Mouse (Mus musculus): ENCODE results near the gene Itln1. TPM values are rescaled to one million over a fixed set of nuclear protein-coding genes. Genes with fewer than 3 reads are reported as not detected.
"Not testable (repeated sequence)": the region's sequence is repeated elsewhere in the genome, so short reads cannot be mapped to it uniquely, and the experiment has no call there.

Itln1 gene
- polyA plus RNA-seq, 1 experiment from 2014 or later = not detected

GRCm38 (mm10) chr1:171477758-171478545, 57.1 kb downstream of the Itln1 start:
- Histone ChIP-seq H3K4me3 (ENCODE audit: low read depth, low read length) (peak overlapping the region; percentile 33), H3K27ac (replicated peaks; ENCODE audit: low read depth, low read length) (peak overlapping the region; percentile 77), H3K36me3 (ENCODE audit: control insufficient read depth, insufficient read depth, low read length) (no peaks in the 10 kb centered on the region), H3K4me2 (ENCODE audit: low read depth, low read length) (peak overlapping the region; percentile 43), H3K27me3 (replicated peaks; ENCODE audit: control insufficient read depth, insufficient read depth, low read length) (no peaks in the 10 kb centered on the region), H3K9me3 (ENCODE audit: control insufficient read depth, low read length) (peaks cover 3% of the 10 kb centered on the region), H3K4me1 (ENCODE audit: control insufficient read depth, insufficient read depth, low read length) (no peaks in the 10 kb centered on the region), H3K9ac (ENCODE audit: low read depth, low read length) (peak overlapping the region; percentile 42; the same call in 1 of the 2 replicates)
- peak; percentile 94 for ATAC-seq (ENCODE audit: low read depth)
- 55% methylated on average over 25 of the region's 27 CpGs for WGBS
- peak; percentile 85 for DNase-seq (ENCODE audit: low spot score)

- 70% methylated on average over 8 of the region's 8 CpGs for WGBS
- Histone ChIP-seq H3K4me1 (ENCODE audit: control insufficient read depth, insufficient read depth, low read length) (no peaks in the 10 kb centered on the region), H3K4me2 (ENCODE audit: low read depth, low read length) (no peak overlapping the region), H3K36me3 (ENCODE audit: control insufficient read depth, insufficient read depth, low read length) (no peaks in the 10 kb centered on the region), H3K27ac (replicated peaks; ENCODE audit: low read depth, low read length) (peak overlapping the region; percentile 77; the same call in 1 of the 2 replicates), H3K9ac (ENCODE audit: low read depth, low read length) (no peak overlapping the region), H3K9me3 (ENCODE audit: control insufficient read depth, low read length) (no peaks in the 10 kb centered on the region), H3K4me3 (ENCODE audit: low read depth, low read length) (no peak overlapping the region), H3K27me3 (replicated peaks; ENCODE audit: control insufficient read depth, insufficient read depth, low read length) (no peaks in the 10 kb centered on the region)
- no peak for ATAC-seq (ENCODE audit: low read depth)
- no peak for DNase-seq (ENCODE audit: low spot score)
These were observed 58.0 kb downstream of the Itln1 start for GRCm38 (mm10) chr1:171477123-171477522.

DNA sequence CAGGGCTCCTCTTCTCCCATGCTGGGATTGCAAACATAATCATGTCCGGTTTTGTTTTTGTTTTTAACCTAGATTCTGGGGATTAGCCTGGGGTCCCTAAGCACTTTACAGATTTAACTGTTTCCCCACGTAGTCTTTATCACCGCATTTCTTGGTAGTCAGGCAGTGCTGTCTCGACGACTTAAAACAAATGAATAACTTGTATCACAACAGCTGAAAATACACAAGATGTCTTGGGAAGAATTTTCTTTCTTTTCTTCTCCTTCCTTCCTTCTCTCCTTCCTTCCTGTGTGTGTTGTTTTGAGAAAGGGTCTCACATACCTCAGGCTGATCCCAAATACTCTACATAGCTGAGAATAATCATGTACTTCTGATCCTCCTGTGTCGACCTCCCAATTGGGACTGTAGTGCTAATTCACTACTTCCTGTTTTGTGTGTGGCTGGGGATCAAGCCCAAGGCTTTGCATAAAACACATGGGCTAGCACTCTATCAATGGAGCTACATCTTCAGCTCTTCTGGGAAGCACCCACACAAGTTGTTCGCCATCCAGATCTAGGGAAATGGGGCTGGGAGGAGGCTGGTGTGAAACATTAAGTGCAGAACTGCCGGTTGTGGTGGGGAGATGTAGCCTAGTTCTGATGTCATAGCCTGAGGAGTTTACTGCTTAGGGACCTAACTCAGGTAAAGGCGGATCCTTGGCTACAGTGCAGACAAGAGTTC, 61.0 kb downstream of the Itln1 start:
- no peak overlapping the region for H3K4me2 ChIP-seq (ENCODE audit: low read depth, low read length)
- no peaks in the 10 kb centered on the region for H3K9me3 ChIP-seq (ENCODE audit: control insufficient read depth, low read length)
- no peak for DNase-seq (ENCODE audit: low spot score)
- H3K9ac ChIP-seq (ENCODE audit: low read depth, low read length) = no peak overlapping the region
- 68% methylated on average over 9 of the region's 9 CpGs for WGBS
- no peak overlapping the region for H3K4me3 ChIP-seq (ENCODE audit: low read depth, low read length)
- no peak for ATAC-seq (ENCODE audit: low read depth)
- H3K27ac ChIP-seq (replicated peaks; ENCODE audit: low read depth, low read length) = no peak overlapping the region
- no peaks in the 10 kb centered on the region for H3K36me3 ChIP-seq (ENCODE audit: control insufficient read depth, insufficient read depth, low read length)
- H3K4me1 ChIP-seq (ENCODE audit: control insufficient read depth, insufficient read depth, low read length) = no peaks in the 10 kb centered on the region
- H3K27me3 ChIP-seq (replicated peaks; ENCODE audit: control insufficient read depth, insufficient read depth, low read length) = no peaks in the 10 kb centered on the region

DNA sequence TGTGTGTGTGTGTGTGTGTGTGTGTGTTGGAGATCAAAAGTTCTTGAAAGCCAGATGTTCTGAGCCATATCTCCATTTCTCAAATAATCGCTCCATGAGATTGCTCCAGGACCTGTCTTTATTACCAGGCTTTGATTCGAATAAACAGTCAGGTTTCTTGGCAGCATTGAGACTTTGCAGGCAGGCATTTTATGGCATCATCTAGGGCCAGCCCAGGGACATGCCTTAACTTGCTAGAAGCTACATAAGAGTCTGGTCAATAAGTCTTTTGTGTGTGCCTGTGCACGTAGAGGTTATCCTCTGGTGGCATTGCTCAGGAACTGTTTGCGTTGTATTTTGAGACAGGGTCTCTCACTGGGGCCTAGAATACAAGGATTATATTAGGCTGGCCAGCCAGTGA, 61.6 kb downstream of the Itln1 start:
- 64% methylated on average over 4 of the region's 4 CpGs for WGBS
- Histone ChIP-seq H3K9ac (ENCODE audit: low read depth, low read length) (no peak overlapping the region), H3K27me3 (replicated peaks; ENCODE audit: control insufficient read depth, insufficient read depth, low read length) (no peaks in the 10 kb centered on the region), H3K36me3 (ENCODE audit: control insufficient read depth, insufficient read depth, low read length) (no peaks in the 10 kb centered on the region), H3K4me3 (ENCODE audit: low read depth, low read length) (no peak overlapping the region), H3K4me2 (ENCODE audit: low read depth, low read length) (no peak overlapping the region), H3K9me3 (ENCODE audit: control insufficient read depth, low read length) (no peaks in the 10 kb centered on the region), H3K4me1 (ENCODE audit: control insufficient read depth, insufficient read depth, low read length) (no peaks in the 10 kb centered on the region), H3K27ac (replicated peaks; ENCODE audit: low read depth, low read length) (no peak overlapping the region)
- ATAC-seq (ENCODE audit: low read depth) = no peak
- peak; percentile 21 for DNase-seq (ENCODE audit: low spot score)

DNA sequence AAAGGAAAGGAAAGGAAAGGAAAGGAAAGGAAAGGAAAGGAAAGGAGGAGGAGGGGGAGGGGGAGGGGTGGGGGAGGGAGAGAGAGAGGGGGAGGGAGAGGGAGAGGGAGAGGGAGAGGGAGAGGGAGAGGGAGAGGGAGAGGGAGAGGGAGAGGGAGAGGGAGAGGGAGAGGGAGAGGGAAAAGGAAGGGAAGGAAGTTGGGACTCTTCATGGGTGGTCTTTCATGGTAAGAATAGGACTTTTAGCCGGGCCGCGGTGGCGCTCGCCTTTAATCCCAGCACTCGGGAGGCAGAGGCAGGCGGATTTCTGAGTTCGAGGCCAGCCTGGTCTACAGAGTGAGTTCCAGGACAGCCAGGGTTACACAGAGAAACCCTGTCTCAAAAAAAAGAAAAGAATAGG, 63.2 kb downstream of the Itln1 start:
- H3K27me3 ChIP-seq (replicated peaks; ENCODE audit: control insufficient read depth, insufficient read depth, low read length); H3K4me1 ChIP-seq (ENCODE audit: control insufficient read depth, insufficient read depth, low read length); H3K9ac ChIP-seq (ENCODE audit: low read depth, low read length); DNase-seq (ENCODE audit: low spot score); H3K4me3 ChIP-seq (ENCODE audit: low read depth, low read length); ATAC-seq (ENCODE audit: low read depth); H3K36me3 ChIP-seq (ENCODE audit: control insufficient read depth, insufficient read depth, low read length); H3K4me2 ChIP-seq (ENCODE audit: low read depth, low read length); H3K9me3 ChIP-seq (ENCODE audit: control insufficient read depth, low read length); H3K27ac ChIP-seq (replicated peaks; ENCODE audit: low read depth, low read length): not testable (repeated sequence)
- WGBS = 88% methylated on average over 8 of the region's 8 CpGs

DNA sequence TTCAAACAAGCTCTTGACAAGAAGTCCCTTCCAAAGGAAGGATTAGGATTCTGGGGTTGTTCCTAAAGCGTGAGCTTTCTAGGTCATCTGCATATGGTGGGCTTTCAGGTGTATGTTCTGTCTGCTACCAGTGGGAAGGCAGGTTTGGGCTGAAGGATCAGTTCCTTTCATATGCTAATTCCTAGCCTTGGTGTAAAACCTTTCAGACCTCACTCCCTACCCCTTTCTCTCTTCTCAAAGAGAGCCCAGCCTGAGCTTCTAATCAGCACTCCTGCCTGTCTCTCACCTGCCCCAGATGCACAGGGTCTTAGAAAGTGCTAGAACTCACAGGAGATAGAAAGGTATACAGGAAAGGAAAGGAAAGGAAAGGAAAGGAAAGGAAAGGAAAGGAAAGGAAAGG, 63.6 kb downstream of the Itln1 start:
- H3K27ac ChIP-seq (replicated peaks; ENCODE audit: low read depth, low read length) = no peak overlapping the region
- no peak overlapping the region for H3K4me2 ChIP-seq (ENCODE audit: low read depth, low read length)
- no peaks in the 10 kb centered on the region for H3K36me3 ChIP-seq (ENCODE audit: control insufficient read depth, insufficient read depth, low read length)
- ATAC-seq (ENCODE audit: low read depth) = no peak
- no peaks in the 10 kb centered on the region for H3K27me3 ChIP-seq (replicated peaks; ENCODE audit: control insufficient read depth, insufficient read depth, low read length)
- no peak overlapping the region for H3K9ac ChIP-seq (ENCODE audit: low read depth, low read length)
- no peaks in the 10 kb centered on the region for H3K9me3 ChIP-seq (ENCODE audit: control insufficient read depth, low read length)
- DNase-seq (ENCODE audit: low spot score) = no peak
- 35% methylated on average over 1 of the region's 1 CpGs for WGBS
- H3K4me1 ChIP-seq (ENCODE audit: control insufficient read depth, insufficient read depth, low read length) = no peaks in the 10 kb centered on the region
- H3K4me3 ChIP-seq (ENCODE audit: low read depth, low read length) = no peak overlapping the region

DNA sequence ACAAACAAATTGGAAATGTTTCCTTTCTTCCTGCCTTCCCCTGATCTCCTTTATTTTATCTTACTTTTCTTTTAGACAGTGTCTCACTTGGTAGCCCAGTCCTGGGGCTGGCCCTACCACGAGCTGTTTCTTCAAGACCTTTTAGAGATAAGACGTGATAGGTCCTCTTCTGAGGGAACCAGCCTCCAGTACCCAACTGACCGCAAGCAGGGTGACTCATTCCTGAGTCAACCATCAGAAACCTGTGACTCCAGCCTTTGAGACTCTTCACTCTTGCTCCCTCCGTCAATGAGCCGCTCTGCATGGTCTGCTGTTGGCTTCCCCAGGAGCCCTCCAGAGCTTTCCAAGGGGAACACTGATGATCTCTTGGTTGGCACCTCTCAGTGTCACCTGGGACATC, 64.2 kb downstream of the Itln1 start:
- H3K27me3 ChIP-seq (replicated peaks; ENCODE audit: control insufficient read depth, insufficient read depth, low read length) = no peaks in the 10 kb centered on the region
- ATAC-seq (ENCODE audit: low read depth) = no peak
- no peak overlapping the region for H3K4me3 ChIP-seq (ENCODE audit: low read depth, low read length)
- H3K27ac ChIP-seq (replicated peaks; ENCODE audit: low read depth, low read length) = no peak overlapping the region
- DNase-seq (ENCODE audit: low spot score) = no peak
- WGBS = 89% methylated on average over 5 of the region's 5 CpGs
- no peaks in the 10 kb centered on the region for H3K36me3 ChIP-seq (ENCODE audit: control insufficient read depth, insufficient read depth, low read length)
- no peaks in the 10 kb centered on the region for H3K4me1 ChIP-seq (ENCODE audit: control insufficient read depth, insufficient read depth, low read length)
- no peak overlapping the region for H3K4me2 ChIP-seq (ENCODE audit: low read depth, low read length)
- H3K9me3 ChIP-seq (ENCODE audit: control insufficient read depth, low read length) = no peaks in the 10 kb centered on the region
- no peak overlapping the region for H3K9ac ChIP-seq (ENCODE audit: low read depth, low read length)

DNA sequence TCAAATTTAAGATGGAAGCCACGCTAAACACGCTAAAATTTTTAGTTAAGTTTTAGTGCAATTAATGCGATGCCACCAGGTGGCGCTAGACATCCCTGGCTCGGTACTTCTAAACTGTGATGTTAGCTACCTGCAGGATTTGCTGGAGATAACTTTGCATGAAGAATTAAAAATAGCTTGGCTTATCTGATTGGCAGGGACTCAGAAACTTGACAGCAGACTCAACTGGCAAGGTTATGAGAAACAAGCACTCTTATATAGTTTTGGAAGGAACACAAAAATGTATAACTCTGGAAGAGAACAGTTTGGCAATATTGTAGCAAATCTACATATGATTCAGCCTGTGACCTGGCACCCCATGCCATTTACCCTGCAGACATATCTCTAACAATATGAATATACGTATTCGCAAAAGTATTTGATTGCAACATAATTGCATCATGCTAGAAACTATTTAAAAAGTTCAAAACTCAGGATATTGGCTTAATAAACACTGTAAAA, 64.7 kb downstream of the Itln1 start:
- H3K27ac ChIP-seq (replicated peaks; ENCODE audit: low read depth, low read length) = no peak overlapping the region
- no peak overlapping the region for H3K4me3 ChIP-seq (ENCODE audit: low read depth, low read length)
- H3K36me3 ChIP-seq (ENCODE audit: control insufficient read depth, insufficient read depth, low read length) = no peaks in the 10 kb centered on the region
- H3K9me3 ChIP-seq (ENCODE audit: control insufficient read depth, low read length) = no peaks in the 10 kb centered on the region
- no peak overlapping the region for H3K4me2 ChIP-seq (ENCODE audit: low read depth, low read length)
- no peak overlapping the region for H3K9ac ChIP-seq (ENCODE audit: low read depth, low read length)
- 30% methylated on average over 7 of the region's 7 CpGs for WGBS
- H3K4me1 ChIP-seq (ENCODE audit: control insufficient read depth, insufficient read depth, low read length) = no peaks in the 10 kb centered on the region
- no peaks in the 10 kb centered on the region for H3K27me3 ChIP-seq (replicated peaks; ENCODE audit: control insufficient read depth, insufficient read depth, low read length)
- peak; percentile 72 for DNase-seq (ENCODE audit: low spot score)
- no peak for ATAC-seq (ENCODE audit: low read depth)
